In genomic region chr10:128494667-128495245, GRCm38 (mm10) we compare ENCODE assay signal across 7 mouse cellular contexts. TPM values are rescaled to one million over a fixed set of nuclear protein-coding genes. Genes with fewer than 3 reads are reported as not detected.
DNase-seq lines count a peak whose midpoint lies in the region; ATAC-seq and TF ChIP-seq lines count a peak whose summit lies in the region.

No protein-coding gene starts in this region.

- peak overlapping the region; percentile 95 for H3K27ac ChIP-seq in lung, postnatal 0 days (ENCODE audit: low read length)
- H3K27ac ChIP-seq in forebrain, embryonic 10.5 days, result peak overlapping the region; percentile 91
- peak overlapping the region; percentile 90 for H3K27ac ChIP-seq in limb, embryonic 10.5 days
- H3K27ac ChIP-seq in small intestine, adult 2 months (ENCODE audit: insufficient read depth, low read depth, low read length), result peak overlapping the region; percentile 69

- peak overlapping the region; percentile 59 for H3K9ac ChIP-seq in lung, postnatal 0 days (replicated peaks; ENCODE audit: low read depth)

- DNase-seq in lung, postnatal 0 days (ENCODE audit: low spot score), result peak; percentile 25
- no peak for DNase-seq in lung, postnatal 14 days
- no peak for DNase-seq in forebrain, embryonic 10.5 days (ENCODE audit: extremely low spot score, low spot score)
- no peak for DNase-seq in limb, embryonic 10.5 days (ENCODE audit: low spot score)
- DNase-seq in left cerebral cortex, adult 11 months (ENCODE audit: low spot score), result no peak
- DNase-seq in left cerebral cortex, postnatal 4 days, result no peak

- H3K27me3 ChIP-seq in lung, postnatal 0 days (replicated peaks; ENCODE audit: insufficient read depth, low read length), result no peaks in the 10 kb centered on the region
- peaks cover 14% of the 10 kb centered on the region for H3K27me3 ChIP-seq in forebrain, embryonic 10.5 days (ENCODE audit: poor library complexity, severe bottlenecking)
- H3K27me3 ChIP-seq in limb, embryonic 10.5 days (ENCODE audit: low read depth, poor library complexity, severe bottlenecking), result peaks cover 7% of the 10 kb centered on the region
- H3K27me3 ChIP-seq in small intestine, adult 2 months (ENCODE audit: control insufficient read depth, insufficient read depth, low read length), result no peaks in the 10 kb centered on the region

- no peak for ATAC-seq in lung, postnatal 0 days

- no peaks in the 10 kb centered on the region for H3K9me3 ChIP-seq in lung, postnatal 0 days (ENCODE audit: low read length)
- no peaks in the 10 kb centered on the region for H3K9me3 ChIP-seq in forebrain, embryonic 10.5 days
- no peaks in the 10 kb centered on the region for H3K9me3 ChIP-seq in limb, embryonic 10.5 days (replicated peaks)

- peaks cover 5% of the 10 kb centered on the region for H3K36me3 ChIP-seq in lung, postnatal 0 days (ENCODE audit: insufficient read depth, low read length)
- H3K36me3 ChIP-seq in forebrain, embryonic 10.5 days (replicated peaks), result peaks cover 28% of the 10 kb centered on the region
- peaks cover 27% of the 10 kb centered on the region for H3K36me3 ChIP-seq in limb, embryonic 10.5 days
- peaks cover 20% of the 10 kb centered on the region for H3K36me3 ChIP-seq in small intestine, adult 2 months (ENCODE audit: control insufficient read depth, insufficient read depth, low read length)

- peak overlapping the region; percentile 78 for H3K4me2 ChIP-seq in lung, postnatal 0 days (replicated peaks; ENCODE audit: low read depth, low read length)

- peak overlapping the region; percentile 78 for H3K4me3 ChIP-seq in lung, postnatal 0 days (ENCODE audit: low read depth, low read length)
- H3K4me3 ChIP-seq in forebrain, embryonic 10.5 days, result peak overlapping the region; percentile 85
- peak overlapping the region; percentile 65 for H3K4me3 ChIP-seq in limb, embryonic 10.5 days
- peak overlapping the region; percentile 91 for H3K4me3 ChIP-seq in small intestine, adult 2 months (ENCODE audit: low read depth, low read length)

- H3K4me1 ChIP-seq in lung, postnatal 0 days (ENCODE audit: insufficient read depth, low read depth, low read length), result peaks cover 5% of the 10 kb centered on the region; the same call in 1 of the 2 replicates
- peaks cover 65% of the 10 kb centered on the region for H3K4me1 ChIP-seq in forebrain, embryonic 10.5 days
- H3K4me1 ChIP-seq in limb, embryonic 10.5 days, result peaks cover 54% of the 10 kb centered on the region
- peaks cover 16% of the 10 kb centered on the region for H3K4me1 ChIP-seq in small intestine, adult 2 months (ENCODE audit: control insufficient read depth, insufficient read depth, insufficient read length, low read length)

- no peak for TF ChIP-seq EP300 in lung, postnatal 0 days (IDR thresholded peaks at IDR 0.05)

- no peak for TF ChIP-seq POLR2A in small intestine, adult 2 months (IDR thresholded peaks at IDR 0.05; ENCODE audit: low read depth, low read length)

- 44% methylated on average over 11 of the region's 11 CpGs for WGBS in lung, postnatal 0 days
- WGBS in forebrain, embryonic 10.5 days, result 65% methylated on average over 11 of the region's 11 CpGs
- WGBS in limb, embryonic 10.5 days, result 62% methylated on average over 11 of the region's 11 CpGs
- 34% methylated on average over 11 of the region's 11 CpGs for WGBS in small intestine, adult 2 months

- TF ChIP-seq CTCF in lung, postnatal 0 days (IDR thresholded peaks at IDR 0.05), result no peak; the same call in 1 of the 2 replicates
- no peak for TF ChIP-seq CTCF in small intestine, adult 2 months (IDR thresholded peaks at IDR 0.05; ENCODE audit: extremely low read depth, insufficient read length, insufficient replicate concordance, low read depth, low read length)

- intact Hi-C loops in left cerebral cortex, postnatal 4 days (cut with DNase I), result no loop called here

RNA-seq across cellular contexts. Expression of gene Myl6, which starts 0.8 kb away (rescaled TPM):
- polyA plus RNA-seq in lung, postnatal 0 days (2015; fragmentation: Nextera tagmentation; extraction: Ambion mirVana), result 1,888 and 2,049 TPM in 2 replicates
- polyA plus RNA-seq in forebrain, embryonic 10.5 days (2016; fragmentation: Nextera tagmentation; extraction: Ambion mirVana), result 712 and 780 TPM in 2 replicates
- 685 and 729 TPM in 2 replicates for polyA plus RNA-seq in limb, embryonic 10.5 days (2016; fragmentation: Nextera tagmentation; extraction: Ambion mirVana)
- 492 and 749 TPM in 2 replicates for polyA plus RNA-seq in small intestine, adult 2 months (2012; rRNA removed)
- total RNA-seq in left cerebral cortex, postnatal 4 days (2021), result 100 to 1,000 TPM; 499 to 509 TPM

RNA-seq across cellular contexts. Expression of gene Myl6b, which starts 3.7 kb away (rescaled TPM):
- polyA plus RNA-seq in lung, postnatal 0 days (2015; fragmentation: Nextera tagmentation; extraction: Ambion mirVana), result 5.5 and 5.9 TPM in 2 replicates
- 1.9 and 2.0 TPM in 2 replicates for polyA plus RNA-seq in forebrain, embryonic 10.5 days (2016; fragmentation: Nextera tagmentation; extraction: Ambion mirVana)
- polyA plus RNA-seq in limb, embryonic 10.5 days (2016; fragmentation: Nextera tagmentation; extraction: Ambion mirVana), result 1.6 and 3.3 TPM in 2 replicates
- polyA plus RNA-seq in small intestine, adult 2 months (2012; rRNA removed), result 0.43 and 1.2 TPM in 2 replicates
- 10 to 100 TPM; 61.7 to 65.2 TPM for total RNA-seq in left cerebral cortex, postnatal 4 days (2021)

RNA-seq across cellular contexts. Expression of gene Esyt1, which starts 30.9 kb away (rescaled TPM):
- polyA plus RNA-seq in lung, postnatal 0 days (2015; fragmentation: Nextera tagmentation; extraction: Ambion mirVana), result 31.1 and 38.2 TPM in 2 replicates
- 8.6 and 10.3 TPM in 2 replicates for polyA plus RNA-seq in forebrain, embryonic 10.5 days (2016; fragmentation: Nextera tagmentation; extraction: Ambion mirVana)
- 7.0 and 8.4 TPM in 2 replicates for polyA plus RNA-seq in limb, embryonic 10.5 days (2016; fragmentation: Nextera tagmentation; extraction: Ambion mirVana)
- polyA plus RNA-seq in small intestine, adult 2 months (2012; rRNA removed), result 20.0 and 26.3 TPM in 2 replicates
- 10 to 100 TPM; 13.7 to 16.3 TPM for total RNA-seq in left cerebral cortex, postnatal 4 days (2021)

RNA-seq across cellular contexts. Expression of gene Smarcc2, which starts 35.7 kb away (rescaled TPM):
- polyA plus RNA-seq in lung, postnatal 0 days (2015; fragmentation: Nextera tagmentation; extraction: Ambion mirVana), result 28.9 and 33.0 TPM in 2 replicates
- polyA plus RNA-seq in forebrain, embryonic 10.5 days (2016; fragmentation: Nextera tagmentation; extraction: Ambion mirVana), result 72.0 and 73.6 TPM in 2 replicates
- 64.2 and 91.3 TPM in 2 replicates for polyA plus RNA-seq in limb, embryonic 10.5 days (2016; fragmentation: Nextera tagmentation; extraction: Ambion mirVana)
- 44.0 and 98.4 TPM in 2 replicates for polyA plus RNA-seq in small intestine, adult 2 months (2012; rRNA removed)
- 100 to 1,000 TPM; 295 to 311 TPM for total RNA-seq in left cerebral cortex, postnatal 4 days (2021)

RNA-seq across cellular contexts. Expression of gene Zc3h10, which starts 52.8 kb away (rescaled TPM):
- 13.6 and 15.3 TPM in 2 replicates for polyA plus RNA-seq in lung, postnatal 0 days (2015; fragmentation: Nextera tagmentation; extraction: Ambion mirVana)
- polyA plus RNA-seq in forebrain, embryonic 10.5 days (2016; fragmentation: Nextera tagmentation; extraction: Ambion mirVana), result 11.8 and 14.0 TPM in 2 replicates
- 14.5 and 15.4 TPM in 2 replicates for polyA plus RNA-seq in limb, embryonic 10.5 days (2016; fragmentation: Nextera tagmentation; extraction: Ambion mirVana)
- polyA plus RNA-seq in small intestine, adult 2 months (2012; rRNA removed), result 6.4 and 15.2 TPM in 2 replicates
- 10 to 100 TPM; 14.0 to 15.2 TPM for total RNA-seq in left cerebral cortex, postnatal 4 days (2021)
